Mouse (Mus musculus) midbrain, embryonic 11.5 days (tissue): ENCODE measurements at regions not wholly inside any gene's neighbourhood (a gene's known extent, or its start where the extent isn't known, plus 50 kb on each side); places are given as distances from the start of the nearest gene placed in this dataset.

Source experiments
- ATAC-seq: fragments of 200-750 bp; cut with Nextera tagmentation; 2 replicates; pipeline ENCODE4 v1.8.0; 2017; ENCODE audit warnings: moderate TSS enrichment, moderate library complexity; ENCODE audit not compliant: low FRiP score
- DNase-seq: peaks from one replicate; pipeline ENCODE4 v3.0.0; 2015; ENCODE audit warnings: low spot score; ENCODE audit errors: missing footprints
- H3K27ac ChIP-seq: fragments of 300-500 bp; sonication (generic); 2 replicates; pipeline ENCODE4 v1.5.1; 2014; ENCODE audit warnings: low read depth, low read length
- H3K27me3 ChIP-seq: fragments of 300-500 bp; sonication (generic); 2 replicates; pipeline ENCODE4 v1.6.1; 2014; ENCODE audit warnings: mild to moderate bottlenecking, low read length, moderate library complexity, mixed read lengths; ENCODE audit not compliant: control insufficient read depth, insufficient read depth
- H3K36me3 ChIP-seq: fragments of 300-500 bp; sonication (generic); 2 replicates; pipeline ENCODE4 v1.6.1; 2014; ENCODE audit warnings: mild to moderate bottlenecking, low read length, moderate library complexity, mixed read lengths; ENCODE audit not compliant: control insufficient read depth, insufficient read depth
- H3K4me1 ChIP-seq: fragments of 300-500 bp; sonication (generic); 2 replicates; pipeline ENCODE4 v1.6.1; 2014; ENCODE audit warnings: low read length; ENCODE audit not compliant: control insufficient read depth, insufficient read depth
- H3K4me2 ChIP-seq: fragments of 300-500 bp; sonication (generic); 2 replicates; pipeline ENCODE4 v1.6.1; 2014; ENCODE audit warnings: mild to moderate bottlenecking, moderate library complexity
- H3K4me3 ChIP-seq: fragments of 300-500 bp; sonication (generic); 2 replicates; pipeline ENCODE4 v1.5.1; 2014; ENCODE audit warnings: low read depth, low read length
- H3K9ac ChIP-seq: fragments of 300-500 bp; sonication (generic); 2 replicates; pipeline ENCODE4 v1.6.1; 2014; ENCODE audit warnings: low read length
- H3K9me3 ChIP-seq: fragments of 300-500 bp; sonication (generic); 2 replicates; pipeline ENCODE4 v1.6.1; 2016; ENCODE audit warnings: low read length; ENCODE audit not compliant: control insufficient read depth
- WGBS: fragments of 180-500 bp; shearing (Covaris S2); extraction: QIAGEN DNeasy Blood & Tissue Kit; methylation state at CpG from one replicate; pipeline ENCODE4 v1.1.7; 2014; 5-methylcytosine and 5-hydroxymethylcytosine counted together

GRCm38 (mm10) chr8:10882381-10882780 is 125.9 kb downstream of the Irs2 start:
- Histone ChIP-seq H3K27me3 (no peaks in the 10 kb centered on the region), H3K4me2 (no peak overlapping the region), H3K4me3 (no peak overlapping the region), H3K9me3 (no peaks in the 10 kb centered on the region), H3K36me3 (no peaks in the 10 kb centered on the region), H3K27ac (no peak overlapping the region), H3K9ac (no peak overlapping the region), H3K4me1 (no peaks in the 10 kb centered on the region)
- WGBS, result 82% methylated on average over 5 of the region's 5 CpGs
- DNase-seq, result no peak
- no peak for ATAC-seq

GRCm38 (mm10) chr8:10879883-10880282 is 128.4 kb downstream of the Irs2 start:
- no peaks in the 10 kb centered on the region for H3K9me3 ChIP-seq
- H3K4me2 ChIP-seq, result no peak overlapping the region
- H3K27ac ChIP-seq, result no peak overlapping the region
- WGBS, result 74% methylated on average over 6 of the region's 6 CpGs
- ATAC-seq (no peak), DNase-seq (peak; percentile 77)
- no peak overlapping the region for H3K4me3 ChIP-seq
- no peaks in the 10 kb centered on the region for H3K36me3 ChIP-seq
- no peaks in the 10 kb centered on the region for H3K27me3 ChIP-seq
- no peak overlapping the region for H3K9ac ChIP-seq
- H3K4me1 ChIP-seq, result no peaks in the 10 kb centered on the region

DNA sequence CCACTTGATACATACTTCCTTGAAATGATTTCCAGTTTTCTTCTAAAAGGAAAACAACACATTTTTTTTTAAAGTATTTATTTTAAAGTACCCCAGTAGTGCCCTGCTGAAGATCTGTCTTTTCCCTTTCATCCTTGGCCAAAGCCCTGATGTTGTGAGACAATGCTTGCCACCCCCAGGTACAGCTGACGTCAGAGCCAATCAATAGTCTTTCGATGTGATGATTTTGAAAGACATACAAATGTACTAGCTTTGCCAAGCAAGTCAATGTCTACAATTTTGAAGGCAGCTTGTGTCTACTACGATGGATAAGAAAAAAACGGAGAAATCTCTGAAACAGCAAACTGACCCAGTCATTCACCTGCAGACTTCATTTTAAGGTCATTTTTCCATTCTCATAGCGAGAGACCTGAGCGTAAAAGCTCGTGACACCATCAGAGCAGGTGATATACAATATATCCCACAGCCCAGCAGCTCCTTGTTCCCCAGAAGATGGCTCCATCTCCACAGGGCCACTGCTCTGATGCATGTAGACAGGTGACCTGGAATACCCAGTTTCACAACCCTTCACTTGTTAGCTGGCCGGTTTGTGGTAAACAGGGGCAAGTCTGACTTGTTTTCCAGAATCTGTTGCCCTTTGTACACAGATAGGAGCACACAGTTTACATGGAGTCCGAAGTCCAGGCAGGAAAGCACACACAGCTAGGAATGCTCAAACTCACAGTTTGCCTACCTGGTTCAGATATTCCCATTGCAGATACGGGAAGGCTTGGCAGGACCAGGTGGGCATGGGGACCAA is 129.0 kb downstream of the Irs2 start:
- no peak overlapping the region for H3K4me3 ChIP-seq
- H3K4me2 ChIP-seq, result no peak overlapping the region
- H3K27ac ChIP-seq, result no peak overlapping the region
- DNase-seq, result peak; percentile 26
- H3K4me1 ChIP-seq, result no peaks in the 10 kb centered on the region
- no peak for ATAC-seq
- no peak overlapping the region for H3K9ac ChIP-seq
- H3K27me3 ChIP-seq, result no peaks in the 10 kb centered on the region
- H3K9me3 ChIP-seq, result no peaks in the 10 kb centered on the region
- H3K36me3 ChIP-seq, result no peaks in the 10 kb centered on the region
- 91% methylated on average over 10 of the region's 10 CpGs for WGBS

DNA sequence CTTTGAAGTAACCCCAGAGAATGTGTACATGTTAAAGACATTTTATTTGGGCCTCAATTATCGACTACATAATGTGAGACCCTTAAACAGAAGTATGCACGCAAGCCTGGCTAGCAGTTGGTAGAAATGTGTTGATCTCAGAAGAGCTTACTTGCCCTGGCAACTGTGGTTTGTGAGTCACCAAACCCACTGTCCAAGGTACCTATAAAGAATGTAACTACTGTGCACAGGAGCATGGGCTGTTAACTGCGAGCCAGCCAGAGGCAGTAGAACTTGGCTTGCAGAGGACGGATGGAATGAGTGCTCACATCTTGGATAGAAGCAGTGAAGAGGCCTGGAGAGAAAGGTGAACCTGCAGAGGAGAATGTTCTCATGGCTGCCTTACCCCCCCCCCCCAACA is 129.9 kb downstream of the Irs2 start:
- Histone ChIP-seq H3K27ac (no peak overlapping the region), H3K9ac (no peak overlapping the region), H3K4me2 (no peak overlapping the region), H3K36me3 (no peaks in the 10 kb centered on the region), H3K9me3 (no peaks in the 10 kb centered on the region), H3K4me1 (no peaks in the 10 kb centered on the region), H3K27me3 (no peaks in the 10 kb centered on the region), H3K4me3 (no peak overlapping the region)
- DNase-seq, result no peak
- ATAC-seq, result no peak
- 95% methylated on average over 4 of the region's 4 CpGs for WGBS

GRCm38 (mm10) chr8:10875170-10875569 is 133.1 kb downstream of the Irs2 start:
- no peaks in the 10 kb centered on the region for H3K9me3 ChIP-seq
- no peak overlapping the region for H3K4me2 ChIP-seq
- H3K4me1 ChIP-seq, result no peaks in the 10 kb centered on the region; the same call in 1 of the 2 replicates
- no peak for ATAC-seq
- WGBS, result 88% methylated on average over 6 of the region's 6 CpGs
- no peak for DNase-seq
- no peak overlapping the region for H3K9ac ChIP-seq
- no peaks in the 10 kb centered on the region for H3K36me3 ChIP-seq
- H3K27me3 ChIP-seq, result no peaks in the 10 kb centered on the region
- no peak overlapping the region for H3K4me3 ChIP-seq
- H3K27ac ChIP-seq, result no peak overlapping the region

GRCm38 (mm10) chr8:10871451-10871850 is 136.8 kb downstream of the Irs2 start:
- 67% methylated on average over 7 of the region's 7 CpGs for WGBS
- DNase-seq, result no peak
- Histone ChIP-seq H3K27ac (no peak overlapping the region), H3K36me3 (no peaks in the 10 kb centered on the region), H3K4me1 (no peaks in the 10 kb centered on the region; the same call in 1 of the 2 replicates), H3K4me3 (no peak overlapping the region), H3K9ac (no peak overlapping the region), H3K9me3 (no peaks in the 10 kb centered on the region), H3K27me3 (no peaks in the 10 kb centered on the region), H3K4me2 (no peak overlapping the region)
- ATAC-seq, result no peak

GRCm38 (mm10) chr8:10870423-10871055 is 137.7 kb downstream of the Irs2 start:
- no peak for DNase-seq

GRCm38 (mm10) chr8:10869866-10870265 is 138.4 kb downstream of the Irs2 start:
- peaks cover 10% of the 10 kb centered on the region for H3K4me1 ChIP-seq
- H3K4me2 ChIP-seq, result no peak overlapping the region
- no peak overlapping the region for H3K27ac ChIP-seq
- no peaks in the 10 kb centered on the region for H3K27me3 ChIP-seq
- no peaks in the 10 kb centered on the region for H3K9me3 ChIP-seq
- WGBS, result 87% methylated on average over 10 of the region's 10 CpGs
- H3K36me3 ChIP-seq, result no peaks in the 10 kb centered on the region
- ATAC-seq (no peak), DNase-seq (no peak)
- no peak overlapping the region for H3K9ac ChIP-seq
- H3K4me3 ChIP-seq, result no peak overlapping the region

More at GRCm38 (mm10) chr8:10870423-10871055, 137.7 kb downstream of the Irs2 start:
- H3K4me1 ChIP-seq, result peaks cover 4% of the 10 kb centered on the region
- no peak overlapping the region for H3K27ac ChIP-seq
- H3K9me3 ChIP-seq, result no peaks in the 10 kb centered on the region
- no peak for ATAC-seq
- H3K36me3 ChIP-seq, result no peaks in the 10 kb centered on the region
- no peak overlapping the region for H3K9ac ChIP-seq
- H3K27me3 ChIP-seq, result no peaks in the 10 kb centered on the region
- no peak overlapping the region for H3K4me3 ChIP-seq
- no peak overlapping the region for H3K4me2 ChIP-seq
- WGBS, result 81% methylated on average over 13 of the region's 13 CpGs

DNA sequence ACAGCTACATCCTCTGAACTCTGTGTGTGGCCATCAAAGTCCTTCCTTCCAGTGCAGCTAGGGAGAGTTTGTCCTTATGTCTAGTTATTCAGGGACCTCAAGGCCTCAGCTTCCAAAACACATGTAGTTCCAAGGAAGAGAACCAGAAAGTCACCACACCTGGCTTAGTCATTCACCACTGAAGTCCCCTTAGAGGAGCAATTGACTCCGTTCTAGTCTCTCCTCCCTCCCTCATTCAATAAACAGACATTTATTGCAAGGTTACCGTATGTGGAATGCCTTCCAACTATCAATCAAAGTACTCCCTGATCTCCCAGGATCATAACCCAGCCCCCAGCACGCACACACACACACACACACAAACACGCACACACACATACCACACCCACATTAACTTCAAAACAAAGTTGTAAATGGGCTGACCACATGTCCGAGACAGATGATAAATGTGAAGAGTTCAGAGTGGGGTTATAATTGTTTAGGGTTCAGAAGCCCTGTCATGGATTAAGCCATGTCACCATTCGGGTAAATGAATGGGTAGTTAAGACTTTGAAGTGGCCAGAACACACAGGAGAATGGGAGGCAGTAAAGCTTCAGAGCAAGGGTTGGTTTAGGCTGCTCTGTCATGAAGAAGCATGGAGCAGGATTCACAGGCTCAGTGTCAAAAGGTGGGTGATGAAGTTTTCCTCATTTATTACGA is 141.4 kb downstream of the Irs2 start:
- no peak for DNase-seq
- no peak for ATAC-seq
- Histone ChIP-seq H3K27me3 (peaks cover 2% of the 10 kb centered on the region; the same call in 1 of the 2 replicates), H3K9ac (no peak overlapping the region), H3K9me3 (no peaks in the 10 kb centered on the region), H3K4me2 (no peak overlapping the region), H3K27ac (no peak overlapping the region), H3K4me1 (peaks cover 10% of the 10 kb centered on the region), H3K4me3 (no peak overlapping the region), H3K36me3 (no peaks in the 10 kb centered on the region)
- WGBS, result 74% methylated on average over 7 of the region's 7 CpGs
